Mouse (Mus musculus): ENCODE data around the gene Cysrt1. TPM values are rescaled to one million over a fixed set of nuclear protein-coding genes. Genes with fewer than 3 reads are reported as not detected.
A peak's percentile ranks its signal among the peaks of the same experiment; 100 is the strongest.

Cysrt1 gene
- polyA plus RNA-seq, 1 experiment from 2014 or later = 0.59 TPM

- no peaks in the 10 kb centered on the region; the same call in 1 of the 2 replicates for H3K27me3 ChIP-seq (ENCODE audit: control insufficient read depth, insufficient read depth, low read length)
- no peak for DNase-seq (ENCODE audit: low spot score)
- H3K27ac ChIP-seq = no peak overlapping the region
- no peak overlapping the region for H3K4me2 ChIP-seq (replicated peaks)
- no peak overlapping the region for H3K4me3 ChIP-seq (replicated peaks; ENCODE audit: low read length)
- 0 out of 2 replicates have a peak, but pooled peaks cover 3% of the 10 kb centered on the region for H3K4me1 ChIP-seq (replicated peaks; ENCODE audit: control insufficient read depth, insufficient read depth, low read length)
- 60% methylated on average over 12 of the region's 12 CpGs for WGBS
- ATAC-seq (ENCODE audit: low FRiP score) = no peak
- H3K9ac ChIP-seq = no peak overlapping the region
- H3K36me3 ChIP-seq (replicated peaks; ENCODE audit: control insufficient read depth, insufficient read depth) = no peaks in the 10 kb centered on the region
- H3K9me3 ChIP-seq (ENCODE audit: control insufficient read depth, low read length) = no peaks in the 10 kb centered on the region
These were observed 11.2 kb downstream of the Cysrt1 start for GRCm38 (mm10) chr2:25231038-25231437.

- Histone ChIP-seq H3K27ac (no peak overlapping the region), H3K4me1 (replicated peaks; ENCODE audit: control insufficient read depth, insufficient read depth, low read length) (peaks cover 7% of the 10 kb centered on the region), H3K9me3 (ENCODE audit: control insufficient read depth, low read length) (no peaks in the 10 kb centered on the region), H3K27me3 (ENCODE audit: control insufficient read depth, insufficient read depth, low read length) (no peaks in the 10 kb centered on the region), H3K9ac (no peak overlapping the region), H3K36me3 (replicated peaks; ENCODE audit: control insufficient read depth, insufficient read depth) (no peaks in the 10 kb centered on the region), H3K4me3 (replicated peaks; ENCODE audit: low read length) (no peak overlapping the region), H3K4me2 (replicated peaks) (no peak overlapping the region)
- DNase-seq (ENCODE audit: low spot score) (no peak), ATAC-seq (ENCODE audit: low FRiP score) (no peak)
- 89% methylated on average over 7 of the region's 7 CpGs for WGBS
These were observed 11.7 kb downstream of the Cysrt1 start for GRCm38 (mm10) chr2:25230581-25230980.

GRCm38 (mm10) chr2:25229582-25229981 is 12.7 kb downstream of the Cysrt1 start:
- Histone ChIP-seq H3K4me2 (replicated peaks) (no peak overlapping the region), H3K36me3 (replicated peaks; ENCODE audit: control insufficient read depth, insufficient read depth) (no peaks in the 10 kb centered on the region), H3K27ac (no peak overlapping the region), H3K9me3 (ENCODE audit: control insufficient read depth, low read length) (no peaks in the 10 kb centered on the region), H3K9ac (no peak overlapping the region), H3K27me3 (ENCODE audit: control insufficient read depth, insufficient read depth, low read length) (no peaks in the 10 kb centered on the region), H3K4me3 (replicated peaks; ENCODE audit: low read length) (no peak overlapping the region), H3K4me1 (replicated peaks; ENCODE audit: control insufficient read depth, insufficient read depth, low read length) (peaks cover 10% of the 10 kb centered on the region)
- ATAC-seq (ENCODE audit: low FRiP score) (no peak), DNase-seq (ENCODE audit: low spot score) (no peak)
- WGBS = 83% methylated on average over 5 of the region's 5 CpGs

- Histone ChIP-seq H3K9ac (no peak overlapping the region), H3K4me2 (replicated peaks) (peak overlapping the region; percentile 36; the same call in 1 of the 2 replicates)
- 72% methylated on average over 6 of the region's 6 CpGs for WGBS
These were observed 13.2 kb downstream of the Cysrt1 start for GRCm38 (mm10) chr2:25228995-25229530.

GRCm38 (mm10) chr2:25228431-25228889 is 13.8 kb downstream of the Cysrt1 start:
- Histone ChIP-seq H3K36me3 (replicated peaks; ENCODE audit: control insufficient read depth, insufficient read depth) (no peaks in the 10 kb centered on the region), H3K4me2 (replicated peaks) (peak overlapping the region; percentile 36), H3K4me1 (replicated peaks; ENCODE audit: control insufficient read depth, insufficient read depth, low read length) (peaks cover 15% of the 10 kb centered on the region), H3K27ac (peak overlapping the region; percentile 28; the same call in 1 of the 2 replicates), H3K4me3 (replicated peaks; ENCODE audit: low read length) (0 out of 2 replicates have a peak overlapping the region, but pooled peaks have one; percentile 2), H3K9me3 (ENCODE audit: control insufficient read depth, low read length) (no peaks in the 10 kb centered on the region), H3K9ac (no peak overlapping the region), H3K27me3 (ENCODE audit: control insufficient read depth, insufficient read depth, low read length) (no peaks in the 10 kb centered on the region)
- no peak for ATAC-seq (ENCODE audit: low FRiP score)
- DNase-seq (ENCODE audit: low spot score) = peak; percentile 80
- WGBS = 2% methylated on average over 7 of the region's 7 CpGs

More at GRCm38 (mm10) chr2:25228995-25229530, 13.2 kb downstream of the Cysrt1 start:
- ATAC-seq (ENCODE audit: low FRiP score) (no peak), DNase-seq (ENCODE audit: low spot score) (no peak)
- Histone ChIP-seq H3K36me3 (replicated peaks; ENCODE audit: control insufficient read depth, insufficient read depth) (no peaks in the 10 kb centered on the region), H3K4me3 (replicated peaks; ENCODE audit: low read length) (no peak overlapping the region), H3K9me3 (ENCODE audit: control insufficient read depth, low read length) (no peaks in the 10 kb centered on the region), H3K27ac (no peak overlapping the region), H3K27me3 (ENCODE audit: control insufficient read depth, insufficient read depth, low read length) (no peaks in the 10 kb centered on the region), H3K4me1 (replicated peaks; ENCODE audit: control insufficient read depth, insufficient read depth, low read length) (peaks cover 10% of the 10 kb centered on the region)

- Histone ChIP-seq H3K4me3 (replicated peaks; ENCODE audit: low read length) (no peak overlapping the region), H3K27me3 (ENCODE audit: control insufficient read depth, insufficient read depth, low read length) (no peaks in the 10 kb centered on the region), H3K9ac (no peak overlapping the region), H3K36me3 (replicated peaks; ENCODE audit: control insufficient read depth, insufficient read depth) (no peaks in the 10 kb centered on the region), H3K9me3 (ENCODE audit: control insufficient read depth, low read length) (no peaks in the 10 kb centered on the region), H3K4me1 (replicated peaks; ENCODE audit: control insufficient read depth, insufficient read depth, low read length) (peaks cover 18% of the 10 kb centered on the region), H3K27ac (no peak overlapping the region), H3K4me2 (replicated peaks) (no peak overlapping the region)
- ATAC-seq (ENCODE audit: low FRiP score) = no peak
- no peak for DNase-seq (ENCODE audit: low spot score)
- WGBS = 86% methylated on average over 4 of the region's 4 CpGs
These were observed 14.8 kb downstream of the Cysrt1 start for GRCm38 (mm10) chr2:25227406-25227805.

GRCm38 (mm10) chr2:25226864-25227263 is 15.4 kb downstream of the Cysrt1 start:
- WGBS = 84% methylated on average over 4 of the region's 5 CpGs
- no peaks in the 10 kb centered on the region for H3K9me3 ChIP-seq (ENCODE audit: control insufficient read depth, low read length)
- ATAC-seq (ENCODE audit: low FRiP score) (no peak), DNase-seq (ENCODE audit: low spot score) (no peak)
- no peak overlapping the region for H3K4me3 ChIP-seq (replicated peaks; ENCODE audit: low read length)
- no peaks in the 10 kb centered on the region for H3K27me3 ChIP-seq (ENCODE audit: control insufficient read depth, insufficient read depth, low read length)
- no peak overlapping the region for H3K27ac ChIP-seq
- no peak overlapping the region for H3K4me2 ChIP-seq (replicated peaks)
- H3K36me3 ChIP-seq (replicated peaks; ENCODE audit: control insufficient read depth, insufficient read depth) = peaks cover 4% of the 10 kb centered on the region
- H3K9ac ChIP-seq = no peak overlapping the region
- peaks cover 18% of the 10 kb centered on the region for H3K4me1 ChIP-seq (replicated peaks; ENCODE audit: control insufficient read depth, insufficient read depth, low read length)

GRCm38 (mm10) chr2:25225811-25226379 is 16.4 kb downstream of the Cysrt1 start:
- Histone ChIP-seq H3K36me3 (replicated peaks; ENCODE audit: control insufficient read depth, insufficient read depth) (peaks cover 9% of the 10 kb centered on the region), H3K4me3 (replicated peaks; ENCODE audit: low read length) (peak overlapping the region; percentile 89; the same call in 1 of the 2 replicates), H3K4me2 (replicated peaks) (peak overlapping the region; percentile 55), H3K9ac (peak overlapping the region; percentile 66; the same call in 1 of the 2 replicates), H3K27ac (peak overlapping the region; percentile 95), H3K27me3 (ENCODE audit: control insufficient read depth, insufficient read depth, low read length) (no peaks in the 10 kb centered on the region), H3K9me3 (ENCODE audit: control insufficient read depth, low read length) (no peaks in the 10 kb centered on the region), H3K4me1 (replicated peaks; ENCODE audit: control insufficient read depth, insufficient read depth, low read length) (peaks cover 18% of the 10 kb centered on the region)
- ATAC-seq (ENCODE audit: low FRiP score) (no peak), DNase-seq (ENCODE audit: low spot score) (no peak)
- 75% methylated on average over 8 of the region's 8 CpGs for WGBS

- peak overlapping the region; percentile 66 for H3K9ac ChIP-seq
- peak; percentile 97 for ATAC-seq (ENCODE audit: low FRiP score)
- peak overlapping the region; percentile 95 for H3K27ac ChIP-seq
- H3K4me1 ChIP-seq (replicated peaks; ENCODE audit: control insufficient read depth, insufficient read depth, low read length) = peaks cover 18% of the 10 kb centered on the region
- H3K36me3 ChIP-seq (replicated peaks; ENCODE audit: control insufficient read depth, insufficient read depth) = peaks cover 9% of the 10 kb centered on the region
- no peaks in the 10 kb centered on the region for H3K27me3 ChIP-seq (ENCODE audit: control insufficient read depth, insufficient read depth, low read length)
- DNase-seq (ENCODE audit: low spot score) = peak; percentile 99
- WGBS = 2% methylated on average over 41 of the region's 41 CpGs
- peak overlapping the region; percentile 89 for H3K4me3 ChIP-seq (replicated peaks; ENCODE audit: low read length)
- H3K9me3 ChIP-seq (ENCODE audit: control insufficient read depth, low read length) = no peaks in the 10 kb centered on the region
- H3K4me2 ChIP-seq (replicated peaks) = peak overlapping the region; percentile 55
These were observed 17.2 kb downstream of the Cysrt1 start for GRCm38 (mm10) chr2:25224766-25225752.
